Mouse (Mus musculus) heart, embryonic 13.5 days (tissue): ENCODE measurements around the gene Foxf2. TPM values are rescaled to one million over a fixed set of nuclear protein-coding genes. Genes with fewer than 3 reads are reported as not detected.

ENCODE experiments used
- ATAC-seq: fragments of 200-750 bp; cut with Nextera tagmentation; 2 replicates; pipeline ENCODE4 v1.8.0; 2017; ENCODE audit warnings: moderate TSS enrichment; ENCODE audit not compliant: insufficient number of reproducible peaks, low FRiP score, low TSS enrichment; ENCODE audit errors: extremely low read depth
- H3K27ac ChIP-seq: fragments of 300-500 bp; sonication (generic); replicated peaks from 2 replicates; pipeline ENCODE4 v1.5.1; 2015; ENCODE audit warnings: moderate library complexity, mild to moderate bottlenecking, inconsistent platforms
- H3K27me3 ChIP-seq: fragments of 300-500 bp; sonication (generic); replicated peaks from 2 replicates; pipeline ENCODE4 v1.6.1; 2015; ENCODE audit warnings: mild to moderate bottlenecking, inconsistent platforms
- H3K36me3 ChIP-seq: fragments of 300-500 bp; sonication (generic); 2 replicates; pipeline ENCODE4 v1.6.1; 2015; ENCODE audit warnings: mild to moderate bottlenecking, inconsistent platforms
- H3K4me1 ChIP-seq: fragments of 300-500 bp; sonication (generic); 2 replicates; pipeline ENCODE4 v1.6.1; 2015; ENCODE audit warnings: inconsistent platforms
- H3K4me2 ChIP-seq: fragments of 300-500 bp; sonication (generic); 2 replicates; pipeline ENCODE4 v1.6.1; 2015; ENCODE audit warnings: inconsistent platforms, mild to moderate bottlenecking, moderate library complexity
- H3K4me3 ChIP-seq: fragments of 300-500 bp; sonication (generic); 2 replicates; pipeline ENCODE4 v1.5.1; 2015; ENCODE audit warnings: moderate library complexity, mild to moderate bottlenecking, inconsistent platforms
- H3K9ac ChIP-seq: fragments of 300-500 bp; sonication (generic); 2 replicates; pipeline ENCODE4 v1.6.1; 2015; ENCODE audit warnings: inconsistent platforms, mild to moderate bottlenecking, moderate library complexity
- H3K9me3 ChIP-seq: fragments of 300-500 bp; sonication (generic); 2 replicates; pipeline ENCODE4 v1.6.1; 2016; ENCODE audit warnings: inconsistent platforms
- WGBS: fragments of 180-500 bp; shearing (Covaris S2); methylation state at CpG from one replicate; pipeline ENCODE4 v1.1.7; 2015; ENCODE audit warnings: mixed read lengths; 5-methylcytosine and 5-hydroxymethylcytosine counted together
- polyA plus RNA-seq: library from polyadenylated mRNA; unstranded; fragments of >200 nt; fragmentation: Nextera tagmentation; extraction: Ambion mirVana; gene quantifications from 2 replicates; pipeline ENCODE4 v1.2.1, GENCODE M21; 2015

Foxf2 gene
- 1.0 and 1.1 TPM in 2 replicates for polyA plus RNA-seq

DNA sequence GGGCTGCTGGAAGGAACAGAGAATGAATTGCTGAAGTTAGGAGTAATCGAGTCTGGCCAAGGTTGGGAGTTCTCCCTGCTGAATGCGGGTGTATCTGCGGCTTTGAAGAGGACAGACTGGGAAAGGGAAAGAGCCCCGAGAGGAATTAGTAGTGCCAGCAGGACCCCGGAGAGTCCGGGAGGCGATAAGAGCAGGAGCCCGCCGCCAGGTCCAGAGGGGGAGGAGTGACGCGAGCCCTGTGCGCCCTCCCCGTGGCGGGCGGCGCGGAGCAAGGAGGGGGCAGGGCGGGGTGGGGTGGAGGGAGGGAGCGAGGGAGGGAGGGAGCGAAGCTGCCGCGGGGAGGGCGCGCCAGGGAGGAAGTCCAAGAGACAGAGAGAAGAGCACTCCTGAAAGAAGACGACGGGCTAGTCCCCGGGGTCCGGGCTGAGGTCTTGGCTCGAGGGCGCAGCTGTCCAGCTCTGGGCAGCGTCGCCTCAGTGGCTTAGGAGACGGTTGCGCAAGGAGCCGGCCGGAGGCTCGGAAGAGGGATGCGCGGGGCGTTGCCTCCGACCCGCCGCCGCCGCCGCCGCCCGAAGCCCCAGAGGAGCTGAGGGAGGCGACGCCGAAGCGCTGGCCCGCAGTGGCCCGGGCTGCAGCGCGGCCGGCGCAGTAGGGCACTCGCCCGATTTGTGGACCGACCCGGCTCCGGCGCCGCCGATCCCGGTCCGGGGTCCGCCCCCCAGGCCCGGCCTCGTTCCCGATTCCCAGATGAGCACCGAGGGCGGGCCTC, at the start of gene Foxf2:
Gene Foxf2, plus strand, starts transcription at position 484 of the 769 bp plus-strand sequence.
- no peaks in the 10 kb centered on the region for H3K36me3 ChIP-seq
- H3K9ac ChIP-seq: peak within 1 kb of the TSS; percentile 68
- 2% methylated on average over 47 of the region's 74 CpGs for WGBS
- no peaks in the 10 kb centered on the region for H3K9me3 ChIP-seq
- H3K4me1 ChIP-seq: peaks cover 44% of the 10 kb centered on the region
- no peak within 1 kb of the TSS for H3K27ac ChIP-seq
- H3K4me3 ChIP-seq: peak within 1 kb of the TSS; percentile 60
- H3K27me3 ChIP-seq: peaks cover 100% of the 10 kb centered on the region
- no peak for ATAC-seq
- peak within 1 kb of the TSS; percentile 91 for H3K4me2 ChIP-seq

DNA sequence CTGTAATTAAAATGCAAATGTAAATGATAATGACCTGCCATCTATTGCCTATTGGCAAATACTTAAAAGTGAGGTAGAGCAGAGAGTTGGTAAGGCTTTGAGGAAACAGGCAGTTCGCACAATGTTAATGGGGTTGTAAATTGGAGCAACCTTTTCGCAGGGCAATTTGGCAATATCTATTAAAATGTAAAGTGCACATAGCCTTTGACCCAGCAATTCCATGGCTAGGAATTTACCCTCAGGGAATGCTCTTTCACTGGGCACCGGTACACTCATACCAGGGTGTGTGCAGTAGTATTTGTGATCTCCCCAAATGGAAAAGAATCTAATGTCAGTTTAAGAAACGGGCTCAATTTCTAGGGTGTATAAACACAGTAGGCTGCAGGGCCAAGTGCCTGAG, 48.9 kb upstream of the Foxf2 start:
- Histone ChIP-seq H3K4me3 (no peak overlapping the region), H3K27ac (no peak overlapping the region), H3K27me3 (peaks cover 56% of the 10 kb centered on the region), H3K9ac (no peak overlapping the region), H3K9me3 (no peaks in the 10 kb centered on the region), H3K4me1 (0 out of 2 replicates have a peak, but pooled peaks cover 3% of the 10 kb centered on the region), H3K4me2 (no peak overlapping the region), H3K36me3 (no peaks in the 10 kb centered on the region)
- no peak for ATAC-seq
- WGBS: 80% methylated on average over 4 of the region's 4 CpGs

DNA sequence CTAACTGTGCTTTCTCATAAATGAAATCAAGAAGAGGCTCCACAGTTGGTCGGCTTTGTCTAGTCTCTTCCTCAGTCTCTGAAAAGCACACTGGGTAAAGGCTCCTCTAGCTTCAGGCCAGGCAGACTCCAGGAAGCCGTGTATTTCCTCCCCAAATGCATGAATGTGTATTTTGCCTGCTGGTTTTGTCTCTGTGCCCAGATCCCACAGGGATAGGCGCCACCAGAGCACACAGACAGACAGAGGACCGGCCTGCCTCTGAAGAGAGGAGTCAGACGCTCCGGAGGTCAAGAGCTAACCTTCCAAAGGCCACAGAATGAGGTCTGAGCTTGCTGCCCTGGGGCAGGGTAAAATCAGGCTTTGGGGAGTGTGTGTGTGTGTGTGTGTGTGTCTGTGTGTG, 48.0 kb upstream of the Foxf2 start:
- Histone ChIP-seq H3K36me3 (no peaks in the 10 kb centered on the region), H3K9me3 (no peaks in the 10 kb centered on the region), H3K4me3 (no peak overlapping the region), H3K4me2 (no peak overlapping the region), H3K9ac (no peak overlapping the region), H3K27me3 (peaks cover 56% of the 10 kb centered on the region), H3K4me1 (0 out of 2 replicates have a peak, but pooled peaks cover 3% of the 10 kb centered on the region), H3K27ac (no peak overlapping the region)
- 33% methylated on average over 6 of the region's 6 CpGs for WGBS
- ATAC-seq: no peak

DNA sequence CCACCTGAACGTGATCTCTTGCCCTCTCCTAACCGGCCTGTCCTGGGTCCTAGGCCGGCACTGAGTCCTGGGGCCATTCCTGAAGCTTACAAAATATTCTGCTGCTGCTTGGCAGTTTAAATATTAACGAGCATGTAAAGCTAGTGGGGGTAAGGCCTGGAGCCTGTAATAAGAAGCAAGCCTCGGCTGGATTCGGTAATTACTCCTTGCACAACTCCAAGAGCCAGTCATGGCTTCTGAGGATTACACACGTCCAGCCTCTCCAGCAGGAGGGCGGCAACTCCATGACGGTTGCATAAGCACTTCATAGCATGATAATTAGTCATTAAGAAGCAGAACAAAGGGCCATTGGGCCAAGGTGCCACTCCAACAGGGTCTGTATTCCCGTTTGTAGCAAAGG, 47.2 kb upstream of the Foxf2 start:
- 0 out of 2 replicates have a peak, but pooled peaks cover 3% of the 10 kb centered on the region for H3K4me1 ChIP-seq
- H3K9me3 ChIP-seq: no peaks in the 10 kb centered on the region
- H3K27ac ChIP-seq: no peak overlapping the region
- H3K27me3 ChIP-seq: peaks cover 56% of the 10 kb centered on the region
- no peak for ATAC-seq
- no peak overlapping the region for H3K4me2 ChIP-seq
- no peak overlapping the region for H3K9ac ChIP-seq
- WGBS: 71% methylated on average over 10 of the region's 10 CpGs
- no peak overlapping the region for H3K4me3 ChIP-seq
- H3K36me3 ChIP-seq: no peaks in the 10 kb centered on the region

DNA sequence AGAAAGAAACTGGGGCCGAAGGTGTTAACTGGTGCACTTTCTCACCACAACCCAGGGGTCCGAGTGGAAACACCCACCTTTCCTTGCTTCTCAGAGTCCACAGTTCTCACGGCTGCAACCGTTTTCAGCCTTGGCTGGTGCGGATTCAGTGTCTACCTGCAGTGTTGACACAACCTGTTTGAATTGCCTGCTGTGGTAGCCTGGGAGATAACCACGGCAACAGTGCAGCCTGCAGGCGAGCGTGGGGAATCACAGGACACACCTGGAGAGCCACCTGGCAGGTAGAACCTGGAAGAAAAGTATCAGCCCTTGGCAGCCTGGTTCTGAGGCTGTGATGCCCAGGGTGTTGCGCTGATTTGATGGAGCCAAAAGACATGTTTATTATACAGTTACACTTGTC, 45.8 kb upstream of the Foxf2 start:
- Histone ChIP-seq H3K4me1 (0 out of 2 replicates have a peak, but pooled peaks cover 3% of the 10 kb centered on the region), H3K4me3 (no peak overlapping the region), H3K9me3 (no peaks in the 10 kb centered on the region), H3K27me3 (peaks cover 42% of the 10 kb centered on the region), H3K36me3 (no peaks in the 10 kb centered on the region), H3K9ac (no peak overlapping the region), H3K4me2 (no peak overlapping the region), H3K27ac (no peak overlapping the region)
- WGBS: 52% methylated on average over 9 of the region's 9 CpGs
- no peak for ATAC-seq

DNA sequence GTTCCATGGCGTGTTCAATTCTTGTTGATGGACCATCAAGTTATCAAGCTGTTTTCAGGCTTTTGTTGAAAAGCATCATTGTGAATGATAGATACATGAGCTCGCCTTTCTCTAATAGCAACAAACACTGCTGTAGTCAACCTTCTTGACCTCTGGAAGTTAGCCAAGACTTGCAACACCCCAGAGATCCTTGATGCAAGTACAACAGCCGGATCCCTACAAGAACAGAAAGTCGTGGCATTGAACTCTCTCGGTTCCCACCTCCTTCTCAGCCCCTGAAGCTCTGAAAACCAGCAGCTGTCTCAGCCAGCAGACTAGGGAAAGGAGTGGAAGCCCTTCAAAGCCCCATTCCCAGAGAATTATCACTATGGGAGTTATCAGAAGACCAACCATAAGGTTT, 38.3 kb upstream of the Foxf2 start:
- no peaks in the 10 kb centered on the region for H3K9me3 ChIP-seq
- no peaks in the 10 kb centered on the region for H3K36me3 ChIP-seq
- no peak overlapping the region for H3K9ac ChIP-seq
- H3K27me3 ChIP-seq: no peaks in the 10 kb centered on the region; the same call in 1 of the 2 replicates
- peaks cover 7% of the 10 kb centered on the region; the same call in 1 of the 2 replicates for H3K4me1 ChIP-seq
- no peak overlapping the region for H3K4me2 ChIP-seq
- no peak overlapping the region for H3K27ac ChIP-seq
- 38% methylated on average over 5 of the region's 5 CpGs for WGBS
- no peak for ATAC-seq
- no peak overlapping the region for H3K4me3 ChIP-seq

DNA sequence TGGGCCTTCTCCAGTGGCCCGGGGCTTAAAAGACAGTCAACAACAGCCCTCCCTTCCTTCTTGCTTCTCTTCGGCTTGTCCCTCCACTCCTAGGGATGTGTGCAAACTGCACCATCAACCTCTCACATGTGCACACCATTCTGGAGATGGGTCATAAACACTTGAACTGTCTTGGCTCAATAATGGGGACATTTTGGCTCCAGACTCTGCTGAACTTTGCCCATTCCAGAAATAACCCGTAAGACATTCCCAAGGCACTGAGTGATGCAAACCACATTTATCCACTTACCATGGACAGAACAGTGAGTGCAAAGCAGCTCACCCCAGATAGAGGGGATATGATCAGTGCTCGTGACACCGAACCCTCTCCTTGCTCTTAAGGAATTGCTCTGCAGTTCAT, 26.0 kb upstream of the Foxf2 start:
- no peak overlapping the region for H3K4me2 ChIP-seq
- H3K4me1 ChIP-seq: no peaks in the 10 kb centered on the region
- 68% methylated on average over 5 of the region's 5 CpGs for WGBS
- peaks cover 7% of the 10 kb centered on the region; the same call in 1 of the 2 replicates for H3K9me3 ChIP-seq
- H3K9ac ChIP-seq: no peak overlapping the region
- no peak overlapping the region for H3K27ac ChIP-seq
- H3K27me3 ChIP-seq: peaks cover 3% of the 10 kb centered on the region; the same call in 1 of the 2 replicates
- H3K4me3 ChIP-seq: no peak overlapping the region
- no peaks in the 10 kb centered on the region for H3K36me3 ChIP-seq
- ATAC-seq: no peak

DNA sequence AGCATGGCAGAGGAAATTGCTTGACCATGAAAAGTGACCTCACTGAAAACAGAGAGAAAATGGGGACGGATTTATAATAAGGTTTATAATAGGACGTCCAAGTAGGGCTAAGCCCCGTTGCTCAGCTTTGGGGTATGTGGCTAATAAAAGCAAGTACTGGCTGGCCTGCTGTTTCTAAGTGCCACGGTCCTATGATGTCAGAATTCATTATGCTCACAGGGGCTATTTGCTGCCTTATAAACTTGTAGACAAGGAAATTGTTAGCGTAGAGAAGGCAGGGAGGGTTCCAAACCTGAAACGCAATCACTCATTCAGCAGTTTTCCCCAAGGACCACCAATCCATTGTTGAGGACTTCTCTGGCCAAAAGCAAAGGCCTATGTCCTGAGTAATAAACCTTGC, 21.7 kb upstream of the Foxf2 start:
- no peak for ATAC-seq
- WGBS: 82% methylated on average over 6 of the region's 6 CpGs
- no peaks in the 10 kb centered on the region for H3K4me1 ChIP-seq
- H3K27ac ChIP-seq: no peak overlapping the region
- no peak overlapping the region for H3K4me3 ChIP-seq
- H3K9ac ChIP-seq: no peak overlapping the region
- H3K4me2 ChIP-seq: no peak overlapping the region
- peaks cover 22% of the 10 kb centered on the region for H3K27me3 ChIP-seq
- no peaks in the 10 kb centered on the region for H3K36me3 ChIP-seq
- H3K9me3 ChIP-seq: no peaks in the 10 kb centered on the region

DNA sequence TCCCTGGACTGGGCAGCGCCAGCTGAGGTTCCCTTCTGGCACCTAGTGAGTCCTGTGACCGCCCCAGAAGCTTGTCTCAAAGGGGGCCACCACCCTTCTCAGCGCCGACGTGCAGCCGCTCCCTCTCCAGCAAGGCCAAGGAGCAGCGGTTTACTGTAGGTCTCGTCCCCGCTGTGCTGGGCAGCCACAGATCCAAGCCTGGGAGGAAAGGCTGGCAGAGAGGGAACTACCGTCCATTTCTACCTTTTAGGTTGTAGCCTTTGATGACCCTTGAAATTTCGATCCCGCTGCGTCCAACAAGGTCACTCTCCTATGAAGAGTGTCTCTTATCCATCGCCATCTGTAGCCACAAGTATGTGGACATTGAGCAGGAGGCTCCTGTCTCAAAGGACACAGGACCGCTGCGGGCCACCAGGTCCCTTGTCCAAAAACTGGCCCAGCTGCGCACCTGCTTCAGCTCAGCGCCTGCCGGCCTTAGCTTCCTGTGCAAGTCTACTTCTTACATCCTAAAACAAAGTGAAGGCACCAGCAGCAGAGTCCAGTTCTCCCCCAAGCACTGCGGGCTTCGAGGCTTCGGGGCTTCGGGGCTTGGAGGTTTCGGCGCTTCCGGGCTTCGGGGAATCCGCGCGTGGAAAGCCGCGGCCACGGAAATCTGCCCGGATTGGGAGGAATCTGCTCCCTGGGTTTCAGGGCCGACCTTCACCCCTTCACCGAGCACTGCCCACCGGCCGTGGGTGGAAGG, 10.7 kb upstream of the Foxf2 start:
- 4% methylated on average over 38 of the region's 38 CpGs for WGBS
- Histone ChIP-seq H3K4me1 (peaks cover 20% of the 10 kb centered on the region), H3K9me3 (no peaks in the 10 kb centered on the region), H3K36me3 (no peaks in the 10 kb centered on the region), H3K27me3 (peaks cover 97% of the 10 kb centered on the region), H3K4me2 (peak overlapping the region; percentile 13; the same call in 1 of the 2 replicates), H3K4me3 (peak overlapping the region; percentile 17; the same call in 1 of the 2 replicates), H3K9ac (no peak overlapping the region), H3K27ac (no peak overlapping the region)
- ATAC-seq: no peak

DNA sequence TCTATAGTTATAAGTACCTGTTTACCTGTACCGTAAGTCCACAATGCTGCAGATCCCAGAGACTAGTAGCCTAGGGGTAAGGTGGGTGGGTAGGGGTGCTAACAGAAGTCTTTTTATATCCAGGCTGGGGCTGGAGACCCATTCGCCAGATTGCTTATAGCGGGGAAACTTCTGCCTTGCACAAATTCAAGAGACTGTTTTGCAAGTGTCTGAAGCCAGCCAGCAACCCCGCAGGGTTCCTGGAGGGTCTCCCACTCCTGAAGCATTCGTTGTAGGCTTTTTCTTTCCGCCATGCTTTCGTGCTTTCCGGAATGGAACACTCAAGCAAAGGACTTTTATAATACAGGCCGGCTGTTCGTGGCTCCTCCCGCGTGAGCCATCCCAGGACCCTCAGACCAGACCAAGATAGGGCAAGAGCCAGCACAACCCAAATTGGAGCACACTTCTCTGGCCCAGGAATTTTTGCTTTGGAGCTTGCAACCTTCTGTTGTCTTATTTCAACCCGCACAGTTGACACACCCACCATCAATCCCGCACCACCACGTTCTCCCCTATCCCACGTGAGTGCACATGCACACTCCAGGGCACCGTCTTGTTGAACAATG, 10.0 kb upstream of the Foxf2 start:
- Histone ChIP-seq H3K4me2 (no peak overlapping the region), H3K4me3 (no peak overlapping the region), H3K4me1 (peaks cover 28% of the 10 kb centered on the region), H3K9me3 (no peaks in the 10 kb centered on the region), H3K36me3 (no peaks in the 10 kb centered on the region), H3K27me3 (peaks cover 97% of the 10 kb centered on the region), H3K9ac (no peak overlapping the region), H3K27ac (no peak overlapping the region)
- 3% methylated on average over 17 of the region's 17 CpGs for WGBS
- no peak for ATAC-seq

DNA sequence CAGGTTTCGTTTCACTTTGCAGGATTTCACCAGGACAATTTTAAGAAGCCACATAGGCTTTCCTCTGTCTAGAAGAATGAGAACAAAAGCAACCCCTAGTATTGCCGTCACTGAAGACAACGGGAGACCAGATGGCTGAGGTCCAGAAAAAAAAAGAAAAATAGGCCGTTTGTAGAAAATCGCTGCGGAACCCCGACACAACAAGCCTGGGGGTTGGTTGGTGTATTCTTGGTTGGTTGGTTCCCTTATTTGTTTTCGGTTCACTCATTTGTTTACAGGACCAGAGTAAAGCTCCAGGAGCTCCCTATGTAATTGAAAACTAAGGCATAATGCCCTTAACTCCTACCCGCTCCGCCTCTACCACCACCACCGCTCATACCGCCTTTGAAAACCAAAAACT, 7.6 kb upstream of the Foxf2 start:
- 1% methylated on average over 12 of the region's 12 CpGs for WGBS
- Histone ChIP-seq H3K27me3 (peaks cover 100% of the 10 kb centered on the region), H3K4me3 (peak overlapping the region; percentile 45), H3K27ac (no peak overlapping the region), H3K9me3 (no peaks in the 10 kb centered on the region), H3K9ac (no peak overlapping the region), H3K4me1 (peaks cover 28% of the 10 kb centered on the region), H3K4me2 (peak overlapping the region; percentile 68), H3K36me3 (no peaks in the 10 kb centered on the region)
- no peak; the same call in 1 of the 2 replicates for ATAC-seq
